Comparison of ENCODE assay signal across 33 mouse cellular contexts in the genomic region with DNA sequence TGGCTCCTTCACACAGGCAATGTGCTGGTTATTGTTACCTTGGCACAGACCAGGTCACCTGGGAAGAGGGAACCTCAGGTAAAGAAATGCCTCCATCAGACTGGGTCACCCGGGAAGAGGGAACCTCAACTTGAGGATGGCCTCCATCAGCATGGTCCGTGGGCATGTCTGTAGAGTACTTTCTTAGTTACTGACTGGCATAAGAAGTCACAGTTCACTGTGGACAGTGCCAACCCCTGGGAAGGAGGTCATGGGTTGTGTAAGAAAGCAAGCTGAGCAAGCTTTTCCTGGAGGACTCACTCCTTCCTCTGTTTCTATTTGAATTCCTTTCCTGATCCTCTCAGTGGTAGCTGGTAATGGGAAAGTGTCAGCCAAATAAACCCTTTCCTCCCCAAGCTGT.
"Had no signal": no experiment of that assay in that cellular context is flagged by ENCODE, and none has a peak within 500 bp of the region (broad histone marks: within the 10 kb centered on the region; RNA-seq: fewer than 3 reads in every experiment).

No protein-coding gene starts in this region.

- H3K9ac ChIP-seq: limb, embryonic 12.5 days; limb, embryonic 13.5 days; limb, embryonic 15.5 days; liver, embryonic 12.5 days; liver, embryonic 13.5 days; liver, embryonic 14.5 days; liver, embryonic 15.5 days; liver, postnatal 0 days; lung, embryonic 14.5 days; lung, embryonic 15.5 days; midbrain, embryonic 12.5 days; midbrain, embryonic 13.5 days; midbrain, embryonic 15.5 days; neural tube, embryonic 12.5 days; neural tube, embryonic 13.5 days had no signal

- H3K27me3 ChIP-seq: limb, embryonic 12.5 days; limb, embryonic 13.5 days; limb, embryonic 15.5 days; liver, embryonic 12.5 days; liver, embryonic 13.5 days; liver, embryonic 15.5 days; lung, embryonic 15.5 days; midbrain, embryonic 12.5 days; midbrain, embryonic 13.5 days; midbrain, embryonic 15.5 days; neural tube, embryonic 12.5 days; neural tube, embryonic 13.5 days had no signal

- ATAC-seq: liver, embryonic 12.5 days; liver, postnatal 0 days; lung, postnatal 0 days; midbrain, embryonic 13.5 days; midbrain, embryonic 15.5 days; midbrain, embryonic 16.5 days had no signal

- H3K27ac ChIP-seq: limb, embryonic 10.5 days; limb, embryonic 12.5 days; limb, embryonic 13.5 days; limb, embryonic 15.5 days; liver, embryonic 12.5 days; liver, embryonic 13.5 days; liver, embryonic 14.5 days; liver, embryonic 15.5 days; lung, embryonic 15.5 days; macrophage; midbrain, embryonic 10.5 days; midbrain, embryonic 12.5 days; midbrain, embryonic 13.5 days; midbrain, embryonic 15.5 days; neural tube, embryonic 12.5 days; neural tube, embryonic 13.5 days had no signal

- H3K4me3 ChIP-seq: limb, embryonic 10.5 days; limb, embryonic 12.5 days; limb, embryonic 13.5 days; limb, embryonic 15.5 days; liver, embryonic 12.5 days; liver, embryonic 13.5 days; liver, embryonic 15.5 days; lung, embryonic 15.5 days; megakaryocyte, embryonic 14.5 days; midbrain, embryonic 10.5 days; midbrain, embryonic 12.5 days; midbrain, embryonic 13.5 days; midbrain, embryonic 15.5 days; myocyte; neural tube, embryonic 12.5 days; neural tube, embryonic 13.5 days had no signal

- H3K9me3 ChIP-seq: limb, embryonic 10.5 days; limb, embryonic 12.5 days; limb, embryonic 13.5 days; limb, embryonic 15.5 days; liver, embryonic 12.5 days; liver, embryonic 13.5 days; liver, embryonic 15.5 days; lung, embryonic 15.5 days; megakaryocyte, embryonic 14.5 days; midbrain, embryonic 10.5 days; midbrain, embryonic 12.5 days; midbrain, embryonic 13.5 days; midbrain, embryonic 15.5 days; neural tube, embryonic 12.5 days; neural tube, embryonic 13.5 days had no signal

- H3K4me1 ChIP-seq: limb, embryonic 12.5 days; limb, embryonic 13.5 days; limb, embryonic 15.5 days; liver, embryonic 12.5 days; liver, embryonic 13.5 days; liver, embryonic 15.5 days; lung, embryonic 15.5 days; megakaryocyte, embryonic 14.5 days; midbrain, embryonic 13.5 days; midbrain, embryonic 15.5 days; neural tube, embryonic 12.5 days; neural tube, embryonic 13.5 days had no signal

- H3K4me2 ChIP-seq: limb, embryonic 12.5 days; limb, embryonic 13.5 days; limb, embryonic 15.5 days; liver, embryonic 11.5 days; liver, embryonic 12.5 days; liver, embryonic 13.5 days; liver, embryonic 15.5 days; lung, embryonic 14.5 days; lung, embryonic 15.5 days; midbrain, embryonic 11.5 days; midbrain, embryonic 12.5 days; midbrain, embryonic 13.5 days; midbrain, embryonic 15.5 days; neural tube, embryonic 12.5 days; neural tube, embryonic 13.5 days had no signal

- H3K36me3 ChIP-seq: limb, embryonic 10.5 days; limb, embryonic 12.5 days; limb, embryonic 13.5 days; limb, embryonic 15.5 days; liver, embryonic 12.5 days; liver, embryonic 13.5 days; liver, embryonic 15.5 days; lung, embryonic 15.5 days; midbrain, embryonic 10.5 days; midbrain, embryonic 12.5 days; midbrain, embryonic 13.5 days; midbrain, embryonic 15.5 days; neural tube, embryonic 12.5 days; neural tube, embryonic 13.5 days had no signal

- DNase-seq: left cerebral cortex, postnatal 4 days; liver; liver, embryonic 13.5 days; liver, postnatal 0 days; lung, adult 18-20 months; lung, adult 2 months; lung, embryonic 14.5 days; lung, postnatal 10 days; lung, postnatal 14 days; lung, postnatal 36 days; lung, postnatal 4 days; midbrain, embryonic 14.5 days had no signal
